Mouse (Mus musculus) adipose tissue, adult 10 weeks (tissue): Measurements from ENCODE around the gene Gm11444. TPM values are rescaled to one million over a fixed set of nuclear protein-coding genes. Genes with fewer than 3 reads are reported as not detected.

Source experiments
- polyA plus RNA-seq: library from polyadenylated mRNA; stranded (reverse); fragments of 350-450 nt; fragmentation: Illumina TruSeq; extraction: RNeasy Lipid Tissue Mini Kit (QIAGEN cat#74804); gene quantifications from one replicate; pipeline ENCODE4 v1.2.3, GENCODE M21; 2014; ENCODE audit warnings: low read depth, low replicate concordance

The Gm11444 gene
- polyA plus RNA-seq, result not detected

GRCm38 (mm10) chr11:85850233-85850632 is at the start of gene Gm11444:
Gene Gm11444 (minus strand): TSS chr11:85850333.

GRCm38 (mm10) chr11:85885665-85886428 is 35.7 kb upstream of the Gm11444 start, which contains the start of gene Tbx4:
Gene Tbx4 (plus strand): TSS chr11:85886422.

GRCm38 (mm10) chr11:85832231-85832924 is 17.8 kb downstream of the Gm11444 start, which contains the start of gene Tbx2:
Gene Tbx2 (plus strand): TSS chr11:85832551.

Other genes starting within 250 kb of the Gm11444 start
- gene Tbx2, start 17.8 kb downstream of the Gm11444 start, polyA plus RNA-seq, result 42.2 TPM
- 0.12 TPM for gene Tbx4, start 36.1 kb upstream of the Gm11444 start, polyA plus RNA-seq